Comparison of ENCODE assay signal across 10 mouse cellular contexts in the genomic region with DNA sequence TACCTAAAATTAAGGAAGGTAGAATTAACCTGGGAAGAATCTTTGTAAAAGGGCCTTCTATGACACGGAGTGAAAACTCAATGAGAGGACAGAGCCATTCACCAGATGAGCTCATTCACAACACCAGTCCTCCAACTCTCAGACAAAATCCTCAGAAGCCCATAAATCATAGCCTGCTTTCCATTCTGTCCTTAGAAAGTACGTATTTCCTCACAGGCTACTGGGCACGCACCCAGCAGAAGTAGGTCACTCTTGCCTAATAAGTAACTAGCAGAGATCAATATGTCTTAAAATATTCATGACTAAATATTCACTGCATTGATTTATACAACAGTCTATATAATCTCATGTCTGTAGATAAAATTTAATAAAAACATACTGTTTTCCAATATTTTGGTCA.
DNase-seq lines count a peak whose midpoint lies in the region; ATAC-seq and TF ChIP-seq lines count a peak whose summit lies in the region.
"Had no signal": no experiment of that assay in that cellular context is flagged by ENCODE, and none has a peak within 500 bp of the region (broad histone marks: within the 10 kb centered on the region; RNA-seq: fewer than 3 reads in every experiment).

No protein-coding gene starts in this region.

- H3K4me2 ChIP-seq in kidney, embryonic 16.5 days (replicated peaks; ENCODE audit: low read depth, low read length) = no peak overlapping the region

- no peaks in the 10 kb centered on the region for H3K9me3 ChIP-seq in kidney, embryonic 16.5 days (ENCODE audit: low read length)

- H3K4me3 ChIP-seq in kidney, adult 2 months (ENCODE audit: insufficient read depth, low read depth, low read length) = no peak overlapping the region
- H3K4me3 ChIP-seq in kidney, embryonic 16.5 days (ENCODE audit: low read length) = no peak overlapping the region

- no peaks in the 10 kb centered on the region for H3K27me3 ChIP-seq in kidney, adult 2 months (replicated peaks; ENCODE audit: control insufficient read depth, insufficient read depth, low read length)
- H3K27me3 ChIP-seq in kidney, embryonic 16.5 days (ENCODE audit: insufficient read depth, low read length) = no peaks in the 10 kb centered on the region

- H3K4me1 ChIP-seq in kidney, adult 2 months (ENCODE audit: control insufficient read depth, insufficient read depth, low read length) = no peaks in the 10 kb centered on the region
- H3K4me1 ChIP-seq in kidney, embryonic 16.5 days (ENCODE audit: insufficient read depth, low read length) = no peaks in the 10 kb centered on the region

- WGBS in kidney, adult 2 months = 38% methylated on average over 3 of the region's 3 CpGs
- WGBS in kidney, embryonic 16.5 days = 50% methylated on average over 3 of the region's 3 CpGs

- peak; percentile 16 to 20 for DNase-seq in cerebellum, postnatal 10 days
- DNase-seq in kidney, adult 2 months = peak; percentile 60
- peak; percentile 76 to 83 for DNase-seq in adrenal gland, postnatal 36 days
- peak; percentile 6 for DNase-seq in lung, postnatal 10 days
- no peak for DNase-seq in testis, postnatal 14 days (ENCODE audit: low spot score)
- DNase-seq in layer of hippocampus, postnatal 14 days (ENCODE audit: low spot score in 2 of 2) = no peak
- DNase-seq: thymus, postnatal 25 days had no signal

- no peak for ATAC-seq in cerebellum, adult (ENCODE audit: insufficient number of reproducible peaks, low FRiP score, low TSS enrichment)
- ATAC-seq in kidney, embryonic 16.5 days (ENCODE audit: low FRiP score, low TSS enrichment) = no peak
- ATAC-seq: hindbrain, embryonic 16.5 days had no signal

- no peak for TF ChIP-seq POLR2A in kidney, adult 2 months (IDR thresholded peaks at IDR 0.05; ENCODE audit: low read depth, low read length)

- H3K36me3 ChIP-seq in kidney, adult 2 months (ENCODE audit: control insufficient read depth, insufficient read depth, low read length) = no peaks in the 10 kb centered on the region
- H3K36me3 ChIP-seq in kidney, embryonic 16.5 days (ENCODE audit: insufficient read depth, low read length) = no peaks in the 10 kb centered on the region

- no peak overlapping the region for H3K27ac ChIP-seq in kidney, adult 2 months (ENCODE audit: insufficient read depth, low read depth, low read length)
- no peak overlapping the region for H3K27ac ChIP-seq in kidney, embryonic 16.5 days (ENCODE audit: low read length)

- H3K9ac ChIP-seq in kidney, embryonic 16.5 days (replicated peaks; ENCODE audit: low read length) = no peak overlapping the region

- TF ChIP-seq CTCF in kidney, adult 2 months (conservative IDR thresholded peaks at IDR 0.05; ENCODE audit: insufficient read depth, insufficient read length, low read depth, low read length) = no peak

Comparison
In these comparisons a context has a peak if more than half of its experiments do, and no peak if none do; other contexts are left out.
1. DNase-seq: peak in cerebellum, postnatal 10 days (2 of 2), kidney, adult 2 months (single experiment), adrenal gland, postnatal 36 days (2 of 2) and lung, postnatal 10 days (single experiment); none in testis, postnatal 14 days (single experiment) and layer of hippocampus, postnatal 14 days (0 of 2).